Mouse (Mus musculus) CH12.LX (cell line): Measurements from ENCODE around the gene Clmp.

Source experiments
- CTCF ChIP-seq, 2 experiments: IDR thresholded peaks in 1 of 2; conservative IDR thresholded peaks in 1 of 2; 2 replicates each; pipeline ENCODE4 v1.5.1; 2011 to 2012; ENCODE audit warnings: low read depth in 2 of 2, low read length in 2 of 2, improper control_type of control experiment in 1 of 2, inconsistent platforms in 1 of 2, mild to moderate bottlenecking in 1 of 2, moderate library complexity in 1 of 2
- KAT2A ChIP-seq: IDR thresholded peaks from 2 replicates; pipeline ENCODE4 v1.6.1; 2012; ENCODE audit warnings: low read length, improper control_type of control experiment, inconsistent platforms; ENCODE audit not compliant: insufficient replicate concordance
- NELFE ChIP-seq: IDR thresholded peaks from 2 replicates; pipeline ENCODE4 v1.6.1; 2011; ENCODE audit warnings: low read depth, low read length, improper control_type of control experiment
- NRF1 ChIP-seq: IDR thresholded peaks from 2 replicates; pipeline ENCODE4 v1.6.1; 2014; ENCODE audit warnings: low read depth, mild to moderate bottlenecking, inconsistent platforms, low read length, improper control_type of control experiment, moderate library complexity
- UBTF ChIP-seq: IDR thresholded peaks from 2 replicates; pipeline ENCODE4 v1.6.1; 2012; ENCODE audit warnings: low read depth, mild to moderate bottlenecking, inconsistent platforms, low read length, improper control_type of control experiment, moderate library complexity
- ZNF384 ChIP-seq: IDR thresholded peaks from 2 replicates; pipeline ENCODE4 v1.6.1; 2012; ENCODE audit warnings: low read depth, low read length, improper control_type of control experiment, inconsistent platforms

GRCm38 (mm10) chr9:40767946-40768345 lies 82.2 kb downstream of the Clmp start:
- no peak for TF ChIP-seq NELFE
- no peak for TF ChIP-seq KAT2A
- no peak for TF ChIP-seq CTCF (conservative IDR thresholded peaks at IDR 0.05 in 1 of 2, IDR thresholded peaks at IDR 0.05 in 1 of 2; ENCODE audit: low read depth in 2 of 2, low read length in 2 of 2)
- TF ChIP-seq ZNF384, result no peak
- no peak for TF ChIP-seq NRF1
- TF ChIP-seq UBTF, result no peak
